Mouse (Mus musculus) thymus, postnatal 0 days (tissue): Measurements from ENCODE around the gene Ucn. TPM values are rescaled to one million over a fixed set of nuclear protein-coding genes. Genes with fewer than 3 reads are reported as not detected.

Experiments
- DNase-seq: peaks from one replicate; pipeline ENCODE4 v3.0.0-alpha.2; 2015; ENCODE audit warnings: low spot score
- polyA plus RNA-seq: library from polyadenylated mRNA; unstranded; fragments of >200 nt; fragmentation: Nextera tagmentation; extraction: Ambion mirVana; gene quantifications from 2 replicates; pipeline ENCODE4 v1.2.1, GENCODE M21; 2015

Ucn gene
- not detected in 2 replicates for polyA plus RNA-seq

DNA sequence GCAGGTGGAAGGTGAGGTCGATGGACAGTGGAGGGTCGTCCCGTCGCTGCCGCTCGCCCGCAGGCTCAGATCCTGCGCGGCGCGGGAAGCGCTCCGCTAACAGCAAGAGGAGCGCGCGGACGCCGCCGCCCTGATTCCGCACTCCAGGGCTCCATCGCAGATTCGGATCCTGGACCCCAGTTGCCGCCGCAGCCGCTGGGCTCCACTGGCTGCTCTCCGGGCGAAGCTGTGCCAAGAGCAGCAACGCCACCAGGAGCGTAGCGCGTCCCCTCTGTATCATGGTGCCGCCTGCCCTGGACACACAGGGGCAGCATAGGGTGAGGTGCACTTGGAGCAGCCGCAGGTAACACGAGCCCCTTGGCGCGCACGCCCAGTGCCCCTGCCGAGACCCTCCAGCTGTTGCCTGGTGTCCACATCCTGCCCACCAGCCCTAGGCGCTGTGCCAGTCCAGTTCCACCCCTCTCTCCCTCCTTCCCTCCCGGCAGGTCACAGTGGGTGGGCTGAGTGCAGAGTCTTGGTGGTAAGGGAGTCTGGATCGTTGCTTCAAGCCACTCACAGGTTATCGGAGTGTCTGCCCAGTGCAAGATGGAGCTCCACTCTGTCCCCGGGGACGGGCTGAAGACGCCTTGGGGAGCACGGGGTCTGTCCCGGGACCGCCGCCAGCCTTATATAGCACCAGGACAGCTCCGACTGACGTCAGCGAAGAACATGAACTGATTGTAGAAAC, at the start of gene Ucn:
Ucn (minus strand) TSS at position 589 of the 727 bp plus-strand sequence.
- DNase-seq = no peak

DNA sequence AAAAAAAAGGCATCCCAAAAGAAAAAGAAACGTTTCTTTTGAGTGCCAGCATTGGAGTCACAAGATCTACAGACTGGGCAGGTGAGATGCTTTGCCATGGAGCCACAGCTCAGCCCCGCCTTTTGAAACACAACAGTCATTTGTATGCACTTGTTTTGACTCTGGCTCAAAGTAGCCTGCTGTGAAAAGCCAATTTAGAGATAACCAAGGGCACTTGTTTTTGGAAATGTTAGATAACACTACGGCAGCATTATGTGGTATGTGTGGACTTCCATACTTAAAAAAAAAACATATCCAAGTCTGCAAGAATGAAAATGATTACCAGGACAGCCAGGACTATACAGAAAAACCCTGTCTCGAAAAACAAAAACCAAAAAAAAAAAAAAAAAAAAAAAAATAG, 45.0 kb upstream of the Ucn start:
- DNase-seq = no peak

DNA sequence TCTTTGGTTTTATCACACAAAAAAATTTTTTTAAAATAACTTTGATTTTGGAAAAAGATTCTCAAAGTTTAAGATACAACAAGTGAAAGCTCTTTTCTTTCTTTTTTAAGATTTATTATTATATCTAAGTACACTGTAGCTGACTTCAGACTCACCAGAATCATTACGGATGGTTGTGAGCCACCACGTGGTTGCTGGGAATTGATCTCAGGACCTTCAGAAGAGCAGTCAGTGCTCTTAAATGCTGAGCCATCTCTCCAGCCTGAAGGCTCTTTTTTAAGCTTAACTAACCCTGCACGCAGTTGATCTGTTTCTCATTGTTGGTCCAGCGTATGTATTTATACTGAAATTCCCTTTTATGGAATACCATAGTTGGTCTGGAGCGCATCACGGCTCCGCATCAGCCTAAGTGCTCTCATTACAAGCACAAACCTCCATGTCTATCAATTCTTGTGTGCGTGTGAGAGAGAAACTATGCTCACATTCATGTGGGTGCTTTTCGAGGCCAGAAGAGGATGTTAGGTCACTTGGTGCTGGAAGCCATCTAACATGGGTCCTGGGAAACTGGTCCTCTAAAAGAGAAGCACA, 42.6 kb upstream of the Ucn start:
- no peak for DNase-seq

DNA sequence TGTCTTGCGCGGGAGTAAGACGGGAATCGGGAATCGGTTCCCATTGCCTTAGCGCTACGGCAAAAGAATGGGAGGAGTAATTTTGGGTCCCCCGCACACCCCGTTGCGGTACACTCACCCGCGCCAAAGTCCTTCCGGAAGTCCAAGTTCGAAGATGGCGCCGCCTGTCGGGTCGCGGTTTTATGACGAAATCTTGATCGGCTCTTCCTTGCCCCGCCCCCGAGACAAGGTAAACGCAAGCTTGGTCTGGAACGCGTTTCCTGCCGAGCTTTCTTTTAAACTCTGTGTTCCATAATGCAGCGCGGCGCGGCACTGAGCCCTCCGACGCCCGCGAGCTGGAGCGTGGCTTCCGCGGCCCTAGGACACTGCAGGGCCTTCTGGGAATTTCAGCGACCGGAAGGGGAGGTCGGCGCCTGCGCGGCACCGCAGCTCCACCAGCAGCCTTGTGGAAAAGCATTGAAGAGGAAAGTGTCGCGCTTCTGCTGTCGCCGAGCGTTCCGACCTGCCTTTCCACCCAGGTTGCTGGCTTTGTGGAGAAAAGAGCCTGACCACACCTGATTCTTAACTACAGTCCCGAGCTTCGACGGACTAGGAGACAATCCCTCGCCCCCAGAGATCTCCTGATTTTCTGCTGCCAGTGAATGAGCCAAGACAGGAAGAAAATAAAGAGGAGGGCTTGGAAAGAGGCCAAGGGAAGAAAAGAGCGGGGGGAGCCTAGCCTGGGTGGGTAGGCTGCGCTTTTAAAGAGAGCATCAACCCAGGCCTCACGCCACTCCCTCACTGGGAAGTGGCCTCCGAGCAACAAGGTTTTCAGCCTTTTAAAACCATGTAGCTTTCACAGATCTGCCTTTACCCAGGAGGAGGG, 41.4 kb upstream of the Ucn start, which contains the start of the genes Gm29609 and Gtf3c2:
Gm29609 (minus strand) TSS at position 146 of the 865 bp plus-strand sequence.
Gtf3c2 (minus strand) TSS at position 379 of the 865 bp plus-strand sequence.
- peak; percentile 99 for DNase-seq

DNA sequence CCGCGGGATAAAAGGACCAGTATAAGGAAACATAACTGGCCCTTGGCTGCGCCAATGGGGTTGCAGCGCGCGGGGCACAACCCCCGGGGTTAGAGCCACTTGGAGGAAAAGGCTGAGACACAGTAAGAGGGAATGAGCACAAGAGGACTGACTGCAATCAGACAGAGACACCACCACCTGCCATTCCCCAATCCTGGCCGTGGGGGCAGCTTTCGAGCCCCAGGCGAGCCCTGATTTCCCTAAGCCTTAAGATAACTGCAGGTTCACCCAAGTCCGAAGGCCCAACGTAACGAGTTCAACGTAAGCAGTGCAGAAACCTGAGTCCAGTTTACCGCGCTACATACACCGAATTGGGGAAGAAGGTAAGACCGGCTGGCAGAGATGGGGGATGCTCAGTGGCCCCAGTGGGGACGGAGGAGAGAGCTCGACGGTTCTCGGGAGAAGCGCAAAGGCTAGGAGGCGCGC, 40.7 kb upstream of the Ucn start:
- DNase-seq = no peak

DNA sequence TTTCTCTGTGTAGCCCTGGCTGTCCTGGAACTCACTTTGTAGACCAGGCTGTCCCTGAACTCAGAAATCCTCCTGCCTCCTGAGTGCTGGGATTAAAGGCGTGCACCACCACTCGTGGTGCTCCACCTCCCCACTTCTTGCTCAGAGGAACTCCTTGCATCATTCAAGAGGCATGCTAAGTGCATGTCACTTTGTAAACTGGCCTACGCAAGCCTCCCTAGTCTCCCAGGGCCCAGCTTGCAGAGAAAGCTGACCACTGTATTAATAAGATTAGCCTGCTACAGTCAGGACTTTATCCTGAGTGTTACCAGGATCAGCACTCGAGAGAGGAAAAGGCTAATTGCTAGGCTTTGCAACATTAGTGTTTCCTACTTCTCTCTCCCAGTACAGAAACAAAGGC, 30.0 kb upstream of the Ucn start:
- no peak for DNase-seq

DNA sequence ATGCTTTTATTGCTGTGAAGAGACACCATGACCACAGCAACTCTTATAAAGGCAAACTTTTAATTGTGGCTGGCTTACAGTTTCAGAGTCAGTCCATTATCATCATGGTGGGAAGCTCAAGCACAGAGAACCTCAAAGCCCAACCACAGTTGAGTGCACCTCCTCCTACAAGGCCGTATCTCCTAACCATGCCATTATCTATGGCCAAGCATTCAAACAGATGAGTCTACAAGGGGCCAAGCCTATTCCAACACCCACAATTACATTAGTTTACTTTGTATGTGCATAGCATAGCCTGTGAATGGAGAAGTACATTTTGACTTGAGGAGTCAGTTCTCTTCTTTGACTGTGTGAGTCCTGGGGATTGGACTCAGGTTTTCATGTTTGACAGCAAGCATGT, 26.2 kb upstream of the Ucn start:
- no peak for DNase-seq

DNA sequence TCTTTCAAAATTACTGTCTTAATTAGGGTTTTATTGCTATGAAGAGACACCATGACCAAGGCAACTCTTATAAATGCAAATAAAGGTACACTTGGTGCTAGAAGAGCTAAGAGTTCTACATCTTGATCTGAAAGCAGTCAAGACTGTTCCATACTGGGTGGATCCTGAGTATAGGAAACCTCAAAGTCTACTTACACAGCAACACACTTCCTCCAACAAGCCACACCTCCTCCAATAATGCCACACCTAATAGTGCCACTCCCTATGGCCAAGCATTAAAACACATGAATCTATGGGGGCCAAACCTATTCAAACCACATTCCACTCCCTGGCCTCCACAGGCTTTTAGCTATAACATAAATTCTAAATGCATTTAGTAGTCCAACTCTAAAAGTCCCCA, 23.8 kb upstream of the Ucn start:
- DNase-seq = no peak

DNA sequence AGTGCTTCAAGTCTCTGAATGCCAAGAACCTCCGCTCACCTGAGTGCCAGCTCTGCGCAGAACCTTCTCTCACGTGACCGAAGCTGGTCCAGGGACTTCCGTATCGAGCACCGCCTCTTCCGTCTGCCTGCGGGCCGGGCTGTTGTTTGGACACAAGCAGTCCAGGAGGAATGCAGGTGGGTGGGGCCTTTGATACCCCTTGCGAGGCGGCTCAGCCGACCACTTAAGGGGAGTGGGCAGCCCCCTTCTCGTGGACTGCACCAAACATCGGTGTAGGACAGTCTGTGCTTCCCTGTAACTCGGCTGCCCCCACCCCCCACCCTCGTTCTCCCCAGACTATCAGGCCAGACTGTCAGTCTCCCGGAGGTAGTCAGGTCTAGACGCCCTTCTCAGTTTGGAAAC, 15.5 kb upstream of the Ucn start, which contains the start of gene Mpv17:
Mpv17 (minus strand) TSS at position 100 of the 402 bp plus-strand sequence.
- DNase-seq = peak; percentile 77

DNA sequence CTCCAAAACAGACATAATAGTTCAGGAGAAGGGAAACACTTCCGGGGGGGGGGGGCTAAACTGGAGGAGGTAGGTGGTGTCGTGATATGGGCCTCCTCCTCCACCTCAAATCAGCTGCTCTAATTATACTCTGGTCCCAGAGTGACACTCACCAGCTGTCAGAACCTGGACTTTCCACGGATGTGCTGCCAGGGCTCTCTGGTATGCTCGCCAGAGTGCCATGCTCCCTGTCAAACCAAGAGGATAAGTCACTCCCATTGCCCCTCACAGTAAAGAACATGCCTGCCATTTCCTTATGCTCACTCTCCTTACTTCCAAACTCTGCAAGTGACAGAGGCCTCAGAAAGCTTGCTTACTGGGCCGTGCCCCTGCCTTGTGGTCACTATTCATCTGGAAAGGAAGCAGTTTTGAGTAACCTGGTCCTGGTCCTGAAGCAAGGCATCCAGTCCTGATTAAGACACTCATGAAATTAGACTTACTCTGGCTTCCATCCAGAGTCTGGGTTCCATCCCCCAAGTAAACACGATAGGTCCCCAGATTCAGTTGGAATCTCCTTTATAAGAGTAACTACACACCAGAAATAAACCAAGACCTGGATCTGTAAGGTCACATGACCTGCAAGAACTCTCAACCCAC, 15.0 kb upstream of the Ucn start:
- no peak for DNase-seq

DNA sequence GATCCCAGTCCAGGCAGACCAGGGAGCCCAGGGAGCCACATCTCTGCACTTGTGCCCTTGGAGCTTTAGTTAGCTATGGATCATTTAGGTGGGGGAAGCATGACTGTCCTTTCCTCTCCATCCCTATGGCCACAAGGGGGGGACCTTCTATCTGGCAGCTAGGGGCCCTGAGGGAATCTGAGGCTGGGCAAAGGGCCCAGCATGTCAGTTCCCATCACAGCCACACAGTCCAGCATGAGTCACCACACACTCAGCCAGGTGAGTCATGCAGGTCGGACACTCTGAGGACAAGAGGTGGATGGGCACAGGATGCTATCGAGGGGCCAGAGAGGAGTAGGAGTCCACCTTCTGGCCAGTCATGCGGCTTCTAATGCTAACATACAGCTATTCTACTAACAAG, 13.1 kb upstream of the Ucn start:
- no peak for DNase-seq

DNA sequence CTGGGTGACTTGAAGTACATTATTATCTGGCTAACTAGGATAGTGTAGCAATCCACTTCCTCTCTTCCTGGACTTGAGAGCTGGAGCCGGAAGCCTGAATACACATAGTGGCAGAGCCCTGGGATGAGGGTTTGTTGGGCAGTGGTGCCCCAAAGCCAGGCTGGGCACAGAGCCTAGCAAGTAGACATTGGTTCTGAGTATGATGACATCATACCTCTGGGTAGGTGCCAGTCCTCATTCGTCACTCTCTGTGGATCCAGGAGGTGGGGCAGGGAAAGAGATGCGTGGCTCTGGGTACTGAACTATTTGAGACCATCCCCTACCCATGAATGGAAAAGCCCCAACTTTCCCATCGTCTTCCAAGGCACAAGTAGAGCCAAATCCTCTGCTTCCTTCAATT, 11.2 kb upstream of the Ucn start:
- DNase-seq = no peak

DNA sequence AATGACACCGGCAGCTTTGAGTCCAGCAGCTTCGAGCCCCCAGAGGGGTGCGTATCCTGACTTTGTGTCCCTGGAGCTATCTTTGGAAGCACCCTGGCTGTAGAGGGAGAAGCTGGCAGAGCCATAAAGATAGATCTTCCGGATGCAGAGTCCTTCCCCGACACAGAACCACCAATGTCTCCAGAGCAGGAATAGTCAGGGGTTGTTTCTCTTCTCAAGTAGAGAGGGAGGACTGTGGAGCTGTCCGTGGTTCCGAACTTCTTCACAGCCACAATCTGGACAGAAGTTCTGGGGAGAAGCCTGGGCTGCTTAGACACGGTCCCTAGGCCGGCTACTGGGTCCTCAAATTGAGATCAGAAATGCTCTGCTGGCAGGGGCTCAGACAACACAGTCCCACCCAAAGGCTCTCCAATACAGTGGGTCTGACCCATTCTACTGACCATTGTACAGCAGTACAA, 368 bp upstream of the Ucn start:
- DNase-seq = no peak

DNA sequence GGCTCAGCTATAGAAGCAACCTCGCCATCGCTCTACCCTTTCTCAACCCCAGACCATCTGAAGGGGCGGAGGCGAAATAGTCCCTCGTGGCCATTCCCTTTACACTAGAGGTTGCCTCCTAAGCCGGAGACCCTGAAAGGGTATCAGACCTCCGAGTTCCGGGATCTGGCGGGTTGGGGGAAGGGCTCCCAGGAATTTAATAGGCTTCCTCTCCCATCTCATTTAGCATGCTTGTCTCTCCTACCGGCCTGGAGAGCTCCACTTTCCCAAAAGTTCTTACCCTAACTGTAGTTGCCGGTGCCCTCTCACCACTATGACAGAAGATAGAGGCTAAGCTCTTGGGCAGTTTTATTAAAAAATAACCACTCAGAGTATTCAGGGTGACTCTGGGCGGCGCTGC, 971 bp downstream of the Ucn start:
- DNase-seq = no peak

DNA sequence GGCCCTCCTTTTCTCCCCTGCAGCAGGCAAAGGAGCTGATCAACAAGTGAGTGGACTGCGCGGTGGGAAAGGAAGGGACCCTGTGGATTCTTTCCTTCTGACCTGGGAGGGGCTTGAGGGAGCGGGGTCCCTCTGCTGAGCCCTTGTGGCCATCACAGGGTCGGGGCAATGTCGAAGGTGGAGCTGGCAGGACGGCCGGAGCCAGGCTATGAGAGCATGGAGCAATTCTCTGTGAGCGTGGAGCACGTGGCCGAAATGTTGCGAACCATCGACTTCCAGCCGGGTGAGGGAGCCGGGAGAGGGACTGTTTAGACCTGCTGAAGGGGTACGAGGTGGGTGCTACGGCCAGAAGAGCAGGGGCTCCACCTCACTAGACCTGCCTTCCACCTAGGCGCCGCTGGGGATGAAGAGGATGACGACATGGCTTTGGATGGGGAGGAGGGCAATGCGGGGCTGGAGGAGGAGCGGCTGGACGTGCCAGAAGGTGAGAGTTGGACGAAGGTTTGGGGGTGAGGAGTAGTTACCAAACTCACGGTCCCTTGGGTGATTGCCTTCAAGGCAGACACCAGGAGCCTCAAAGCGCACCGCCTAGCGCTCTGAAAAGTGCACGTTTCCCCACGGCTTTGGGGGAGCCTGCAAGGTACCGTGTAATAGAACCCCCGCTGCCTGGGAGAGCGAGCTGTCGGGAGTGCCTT, 1.8 kb downstream of the Ucn start:
- DNase-seq = no peak

DNA sequence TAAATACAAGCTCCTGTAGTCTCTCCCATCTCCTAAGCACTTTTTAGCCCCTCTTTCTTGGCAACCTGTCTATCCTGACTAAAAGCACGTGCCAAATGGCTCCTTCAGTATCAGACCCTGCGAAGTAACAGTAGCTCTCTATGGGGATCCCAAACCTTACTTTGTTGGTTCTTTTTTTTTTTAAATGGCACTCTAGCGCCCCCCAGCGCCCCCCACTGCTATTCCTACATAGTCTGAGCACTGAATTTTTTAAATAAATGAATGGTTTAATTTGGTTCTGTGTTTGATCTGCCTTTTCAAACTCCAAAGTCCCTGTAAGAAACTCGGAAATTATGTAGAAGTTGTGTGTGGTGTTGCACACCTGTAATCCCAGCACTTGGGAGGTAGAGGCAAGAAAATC, 12.6 kb downstream of the Ucn start:
- DNase-seq = no peak

DNA sequence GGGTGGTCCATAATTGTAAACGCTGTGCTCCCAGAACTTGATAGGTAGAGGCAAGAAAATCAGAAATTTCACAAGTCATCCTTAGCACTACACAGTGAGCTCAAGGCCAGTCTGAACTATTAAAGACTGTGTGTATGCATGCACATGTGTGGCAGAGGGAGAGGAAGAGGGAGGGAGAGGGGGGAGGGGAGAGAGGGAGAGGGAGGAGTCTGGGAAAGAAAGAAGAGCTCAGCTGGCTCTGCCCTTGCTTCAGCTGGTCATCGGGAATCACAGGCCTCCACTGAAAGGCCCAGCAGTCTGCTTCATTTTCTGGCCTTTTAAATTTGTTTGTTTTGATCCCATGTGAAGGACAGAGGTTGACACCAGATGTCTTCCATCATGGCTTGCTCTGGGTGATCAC, 15.1 kb downstream of the Ucn start:
- no peak for DNase-seq

DNA sequence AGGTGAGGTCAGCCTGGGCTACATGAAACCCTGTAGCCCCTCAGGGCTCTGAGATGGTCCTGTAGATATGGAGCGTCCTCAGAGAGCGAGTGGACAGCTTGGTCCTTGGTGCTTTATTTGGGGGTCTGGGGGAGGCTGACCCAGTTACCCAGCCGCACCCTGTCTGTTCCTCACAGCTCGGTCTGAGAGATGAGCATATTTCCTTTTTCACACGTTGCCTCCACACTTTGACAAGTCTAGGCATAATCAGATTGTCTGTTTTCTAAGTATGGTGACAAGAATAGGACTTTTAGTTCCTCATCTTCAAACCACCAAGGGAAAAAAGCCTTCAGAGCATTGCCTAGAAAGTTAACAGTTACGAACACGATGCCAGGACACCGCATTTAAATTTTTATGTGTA, 17.5 kb downstream of the Ucn start:
- DNase-seq = no peak

DNA sequence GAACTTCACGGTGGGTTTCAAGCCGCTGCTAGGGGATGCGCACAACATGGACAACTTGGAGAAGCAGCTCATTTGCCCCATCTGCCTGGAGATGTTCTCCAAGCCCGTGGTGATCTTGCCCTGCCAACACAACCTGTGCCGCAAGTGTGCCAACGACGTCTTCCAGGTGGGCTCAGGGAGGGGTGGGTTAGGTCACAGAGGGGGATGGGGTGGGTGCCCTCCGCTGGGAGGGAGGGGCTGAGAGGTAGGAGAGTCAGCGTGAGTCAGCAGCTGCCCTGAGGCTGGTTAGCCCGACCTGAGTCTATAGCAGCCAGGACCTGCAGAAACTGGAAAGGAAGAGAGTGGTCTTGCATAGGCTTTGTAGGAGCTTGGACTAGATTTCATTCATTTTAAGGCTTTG, 21.7 kb downstream of the Ucn start:
- no peak for DNase-seq

DNA sequence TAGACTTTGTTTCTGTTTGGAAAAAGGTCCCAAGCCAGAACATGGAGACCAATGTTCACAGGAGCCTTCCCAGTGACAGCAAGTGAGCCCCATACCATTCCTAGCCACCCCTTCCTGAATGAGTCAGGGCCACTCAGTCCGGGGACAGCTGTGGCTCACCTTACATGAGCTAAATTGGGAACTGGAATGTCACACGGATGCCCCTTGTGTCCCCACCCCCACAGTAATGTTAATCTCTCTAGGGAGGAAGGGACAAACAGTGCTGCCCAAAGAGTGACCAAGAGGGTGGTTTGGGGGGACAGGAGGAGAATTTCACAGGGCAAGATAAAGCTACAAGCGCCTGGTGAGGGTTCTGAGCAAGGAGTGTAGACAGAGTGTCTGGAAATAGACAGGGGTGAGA, 22.3 kb downstream of the Ucn start, which contains the start of gene Trim54:
Trim54 (plus strand) TSS at position 359 of the 400 bp plus-strand sequence.
- DNase-seq = no peak

DNA sequence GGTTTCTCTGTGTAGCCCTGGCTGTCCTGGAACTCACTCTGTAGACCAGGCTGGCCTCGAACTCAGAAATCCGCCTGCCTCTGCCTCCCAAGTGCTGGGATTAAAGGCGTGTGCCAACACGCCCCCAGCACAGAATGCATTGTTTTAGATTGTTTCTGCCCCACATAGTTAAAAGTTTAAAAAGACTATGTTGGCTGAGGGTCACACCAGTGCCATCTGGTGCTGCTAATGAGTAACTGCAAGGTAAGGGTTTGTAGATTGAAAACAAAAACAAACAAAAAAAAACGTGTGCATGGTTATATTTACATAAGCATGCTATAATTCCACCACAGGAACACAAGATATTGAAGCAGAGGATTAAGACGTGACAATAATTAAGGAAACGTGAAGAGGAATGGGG, 27.8 kb downstream of the Ucn start:
- DNase-seq = peak; percentile 26
